Mouse (Mus musculus) cerebellum, postnatal 36 days (tissue): ENCODE measurements around the gene Eid2b.
A peak's percentile ranks its signal among the peaks of the same experiment; 100 is the strongest.

Source experiments
- DNase-seq, 2 experiments: peaks; one replicate each; pipeline ENCODE4 v3.0.0; 2021 to 2022; ENCODE audit warnings: mixed read lengths in 2 of 2

Eid2b gene

DNA sequence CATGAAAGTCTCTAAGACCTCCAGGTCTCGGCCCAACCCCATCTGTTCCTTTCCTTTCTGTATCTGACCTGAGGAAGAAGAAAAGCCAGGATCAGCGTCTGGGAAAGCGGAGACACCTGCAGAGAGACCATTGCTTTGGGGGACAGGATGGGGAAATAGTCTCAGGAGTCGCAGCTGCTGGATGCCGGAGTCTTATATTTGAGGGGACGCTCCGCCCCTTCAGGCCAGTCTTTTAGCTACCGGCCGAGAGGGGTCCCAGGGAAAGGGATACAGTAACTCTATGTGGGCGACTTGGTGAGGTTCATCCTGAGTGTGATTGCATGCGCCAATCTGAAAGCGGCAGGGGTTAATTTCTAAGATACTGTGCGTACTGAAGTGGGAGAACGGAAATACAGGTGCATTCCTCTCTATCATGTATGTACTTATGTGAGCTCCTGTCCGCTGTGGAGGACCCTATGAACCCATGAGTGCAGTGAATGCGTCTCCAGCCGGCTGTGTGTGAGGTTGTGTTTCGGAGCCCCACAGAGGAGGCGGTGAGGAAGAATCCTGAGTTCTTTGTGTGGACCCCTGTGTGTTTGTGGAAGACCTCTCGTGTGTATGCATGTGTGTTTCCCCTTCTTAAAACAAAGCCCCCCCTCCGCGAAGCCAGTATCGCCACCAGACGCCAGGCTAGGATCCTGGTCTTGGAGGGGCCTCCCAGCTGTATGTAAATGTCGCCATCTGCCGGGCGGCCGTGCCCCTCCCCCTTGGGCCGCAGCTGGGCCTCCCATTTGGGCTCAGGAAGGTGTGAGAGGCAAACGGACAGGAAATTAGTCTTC lies 24.3 kb downstream of the Eid2b start, which contains the start of gene Dll3:
Gene Dll3 (minus strand): TSS at position 623 of the 818 bp plus-strand sequence.
- peak in 1 of 2 experiments; percentile 43 for DNase-seq

DNA sequence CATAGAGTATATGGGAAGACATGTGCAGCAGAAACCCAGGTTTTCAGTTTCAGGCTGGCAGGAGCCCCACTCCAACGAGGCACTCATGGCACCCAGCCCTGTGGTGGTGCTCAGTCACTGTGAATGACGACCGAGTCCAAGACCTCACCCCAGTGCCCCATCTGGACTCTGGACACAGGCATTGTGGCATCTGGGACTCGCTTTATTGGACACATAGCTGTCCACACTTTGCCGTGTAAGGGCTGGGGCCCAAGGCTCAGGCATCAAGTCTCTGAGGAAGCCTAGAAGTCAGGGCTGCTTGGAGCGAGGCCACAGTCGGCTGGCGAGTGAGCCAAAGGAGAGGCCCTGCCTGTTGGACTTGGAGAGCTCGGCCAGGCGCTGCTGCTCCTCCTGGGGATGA lies 28.1 kb downstream of the Eid2b start:
- DNase-seq: no peak

DNA sequence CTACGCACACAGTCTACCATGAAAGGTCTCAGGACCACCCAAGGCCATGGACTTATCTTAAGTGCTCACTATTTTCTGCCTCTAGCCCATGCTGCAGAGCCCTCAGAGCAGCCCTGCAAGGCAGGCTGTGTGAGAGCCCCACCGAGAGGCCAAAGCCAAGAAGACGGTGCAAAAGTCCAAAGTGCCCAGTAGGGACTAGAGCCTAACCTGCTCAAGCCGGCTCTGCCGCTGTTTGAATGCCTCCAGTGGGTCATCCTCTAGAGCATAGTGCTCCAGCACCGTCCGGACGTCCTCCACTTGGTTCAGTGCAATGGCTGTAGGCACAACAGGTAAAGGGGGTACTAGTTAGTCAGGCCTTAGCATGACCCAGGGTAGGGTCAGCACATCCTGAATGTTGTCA lies 28.7 kb downstream of the Eid2b start:
- no peak for DNase-seq

DNA sequence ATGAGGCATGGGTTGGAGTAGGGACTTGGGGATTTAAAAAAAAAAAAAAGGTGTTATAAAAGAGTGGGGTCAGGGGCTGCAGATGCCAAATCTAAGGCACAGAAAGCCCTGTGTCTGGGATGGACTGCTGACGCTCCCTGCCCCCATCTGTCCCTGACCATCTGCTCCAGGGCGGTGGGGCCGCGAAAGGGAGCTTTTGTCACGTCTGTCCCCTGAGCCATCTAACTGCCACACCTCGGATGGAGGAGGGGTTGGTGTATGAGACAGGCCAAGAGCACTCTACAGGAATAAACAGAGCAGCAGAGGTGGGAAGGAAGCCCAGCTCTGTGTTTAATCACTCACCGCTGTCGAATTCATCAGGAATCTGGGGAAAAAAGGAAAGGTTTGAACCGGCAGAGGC lies 32.2 kb downstream of the Eid2b start:
- no peak for DNase-seq

DNA sequence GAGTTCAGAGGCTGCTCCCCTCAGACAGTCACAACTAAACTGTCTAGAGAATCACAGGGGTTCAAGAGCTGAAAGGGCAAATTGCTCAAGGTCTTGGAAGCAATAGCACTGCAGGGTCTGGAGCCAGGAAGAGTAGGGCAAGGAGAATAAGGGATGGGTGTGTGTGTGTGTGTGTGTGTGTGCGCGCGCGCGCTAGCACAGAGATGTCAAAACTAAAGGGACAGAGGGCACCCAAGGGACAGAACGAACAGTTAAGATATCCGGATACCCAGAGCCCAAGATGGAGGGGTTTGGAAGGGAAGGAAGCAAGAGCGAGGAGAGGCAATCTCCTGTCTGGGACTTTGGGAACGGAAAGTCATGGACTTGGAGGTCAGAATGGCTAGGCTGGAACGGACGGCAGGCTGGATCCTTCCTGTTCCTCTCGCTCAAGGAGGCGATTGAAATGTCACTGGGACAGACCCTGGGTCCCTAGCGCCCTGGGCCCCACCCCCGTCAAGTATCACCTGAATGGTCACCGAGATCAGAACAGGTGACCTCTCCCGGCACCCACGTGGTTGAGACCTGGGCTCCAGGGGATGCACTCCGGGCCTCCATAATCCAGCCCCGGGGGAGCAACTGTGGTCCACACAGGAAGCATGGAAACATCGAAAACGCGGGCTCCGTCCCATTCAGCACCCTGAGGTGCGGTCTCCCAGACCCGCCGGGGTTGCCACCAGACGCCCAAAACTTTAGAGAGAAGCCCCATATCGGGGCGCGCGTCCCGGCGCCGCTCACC lies 33.8 kb downstream of the Eid2b start:
- DNase-seq: no peak

DNA sequence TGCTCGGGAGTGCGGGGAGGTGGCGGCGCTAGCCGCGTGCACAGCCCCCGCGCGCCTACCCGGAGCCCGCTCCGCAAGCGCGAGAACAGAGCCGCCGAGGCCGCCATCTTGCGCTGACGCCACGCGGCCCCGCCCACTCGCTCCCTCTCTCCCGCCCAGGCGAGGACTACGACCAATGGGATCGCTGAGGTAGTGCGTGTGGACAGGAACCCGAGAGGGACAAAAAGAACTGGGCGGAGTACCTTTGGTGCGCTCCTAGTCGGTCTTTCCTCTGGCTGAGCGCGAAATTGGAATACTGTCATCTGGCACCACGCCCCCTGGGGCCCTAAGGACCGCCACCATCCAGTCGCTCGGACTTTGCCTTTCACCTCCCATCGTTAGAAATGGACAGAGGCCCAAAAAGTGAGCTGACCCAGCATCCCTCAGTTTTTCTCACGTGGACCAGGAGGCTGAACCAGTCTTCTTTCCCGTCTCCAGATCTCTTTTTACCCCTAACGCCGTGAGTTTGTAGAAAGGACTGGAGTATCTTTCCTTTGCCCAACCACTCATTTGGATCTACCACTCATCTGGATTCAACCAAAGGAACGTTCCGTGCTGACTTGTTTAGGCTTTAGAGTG lies 34.5 kb downstream of the Eid2b start, which contains the start of gene Timm50:
Gene Timm50 (minus strand): TSS at position 147 of the 618 bp plus-strand sequence.
- peak; percentile 99 for DNase-seq

DNA sequence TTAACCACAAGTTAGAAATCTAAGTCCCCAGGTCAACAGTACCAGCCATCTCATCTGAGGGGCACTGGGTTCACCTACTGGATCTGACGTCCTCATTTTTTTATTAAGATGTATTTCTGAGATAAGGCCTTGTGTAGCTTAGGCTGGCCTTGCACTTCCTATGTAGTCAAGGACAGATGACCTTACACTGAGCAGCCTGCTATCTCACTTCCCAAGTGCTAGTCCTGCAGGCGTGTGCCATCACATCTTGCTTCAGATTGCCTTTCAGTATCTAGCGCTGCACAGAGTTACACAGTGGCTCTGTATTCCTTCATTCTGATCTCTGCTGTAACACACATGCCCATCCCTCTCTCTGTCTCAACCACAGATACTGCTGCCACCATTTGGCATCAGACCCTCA lies 40.5 kb downstream of the Eid2b start:
- no peak for DNase-seq

DNA sequence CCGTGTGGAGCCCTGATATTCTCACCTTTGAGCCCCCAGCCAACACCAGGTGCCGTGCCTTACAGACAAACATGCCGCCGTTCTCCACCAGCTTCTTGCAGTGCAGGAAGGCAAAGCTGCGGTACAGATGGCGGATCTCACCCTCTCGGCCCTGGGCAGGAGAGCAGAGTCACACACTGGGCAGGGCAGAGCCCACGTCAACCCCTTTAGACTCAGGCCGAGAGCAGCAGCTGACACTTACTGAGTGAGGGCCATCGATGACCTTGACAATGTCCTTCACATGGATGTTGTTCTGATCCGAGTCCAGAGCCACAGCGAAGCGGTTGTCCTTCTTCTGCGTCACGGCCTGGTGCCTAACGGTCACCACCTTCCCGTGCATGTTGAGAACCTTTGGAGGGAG lies 41.2 kb downstream of the Eid2b start:
- DNase-seq: no peak

DNA sequence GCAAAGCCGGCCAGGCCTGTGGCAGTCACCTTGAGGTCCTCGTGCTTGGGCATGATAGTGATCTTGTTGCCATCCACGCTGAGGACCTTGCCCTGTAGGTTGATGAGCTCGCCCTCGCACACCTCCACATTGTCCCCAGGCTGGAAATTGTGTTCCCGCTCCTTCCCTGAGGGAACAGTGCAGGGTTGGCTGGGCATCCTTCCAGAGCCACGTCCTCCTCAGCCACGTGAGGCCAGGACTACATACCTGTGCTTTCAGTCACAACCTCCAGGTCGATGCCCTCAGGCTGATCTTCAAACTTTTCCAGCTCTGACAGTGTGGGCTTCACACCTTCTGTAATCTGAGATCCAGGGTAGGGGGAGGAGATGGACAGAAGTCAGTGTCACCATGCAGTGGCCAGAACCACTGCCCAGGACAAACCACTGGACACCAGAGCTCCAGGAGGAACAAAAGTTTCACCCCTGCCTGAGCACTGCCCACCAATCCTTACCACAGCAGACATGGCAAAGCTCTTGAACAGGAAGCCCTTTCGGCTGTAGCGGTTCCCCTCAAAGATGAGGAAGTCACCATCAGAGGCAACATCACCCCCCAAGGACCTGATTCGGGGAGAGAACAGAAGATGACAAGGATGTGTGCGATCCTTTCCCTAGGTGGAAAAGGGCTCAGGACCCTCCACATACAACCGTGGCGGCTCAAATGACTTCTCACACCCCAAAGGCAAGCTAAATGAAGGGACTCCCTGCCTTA lies 44.6 kb downstream of the Eid2b start:
- DNase-seq: no peak

DNA sequence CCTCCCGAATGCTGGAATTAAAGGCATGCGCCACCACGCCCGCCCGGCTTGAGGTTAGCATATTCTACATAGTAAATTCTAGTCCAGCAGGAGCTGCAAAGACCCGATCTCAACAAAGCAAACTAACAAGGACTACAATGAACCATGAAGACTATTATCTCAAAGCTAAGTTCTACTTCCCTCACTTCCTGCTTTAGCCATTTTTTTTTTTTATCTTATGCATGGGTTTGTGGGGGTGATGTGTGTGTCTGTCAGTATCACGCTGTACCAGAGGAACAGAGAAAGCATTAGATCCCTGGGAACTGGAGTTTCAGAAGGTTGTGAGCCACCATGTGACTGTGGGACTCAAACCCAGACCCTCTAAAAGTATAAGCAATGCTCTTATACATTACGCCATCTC lies 47.8 kb downstream of the Eid2b start:
- no peak for DNase-seq

DNA sequence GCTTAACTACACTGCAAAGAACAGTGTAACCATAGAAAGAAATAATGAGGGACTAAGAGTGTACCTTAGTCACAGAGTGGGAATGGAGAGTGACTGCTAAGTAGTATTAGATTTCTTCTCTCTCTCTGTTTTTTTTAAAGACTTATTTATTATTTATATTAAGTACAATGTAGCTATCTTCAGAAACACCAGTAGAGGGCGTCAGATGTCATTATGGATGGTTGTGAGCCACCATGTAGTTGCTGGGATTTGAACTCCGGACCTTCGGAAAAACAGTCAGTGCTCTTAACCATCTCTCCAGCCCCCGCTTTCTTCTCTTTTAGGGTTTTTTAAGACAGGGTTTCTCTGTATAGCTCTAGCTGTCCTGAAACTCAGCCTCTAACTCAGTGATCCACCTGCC lies 48.9 kb downstream of the Eid2b start:
- DNase-seq: no peak

DNA sequence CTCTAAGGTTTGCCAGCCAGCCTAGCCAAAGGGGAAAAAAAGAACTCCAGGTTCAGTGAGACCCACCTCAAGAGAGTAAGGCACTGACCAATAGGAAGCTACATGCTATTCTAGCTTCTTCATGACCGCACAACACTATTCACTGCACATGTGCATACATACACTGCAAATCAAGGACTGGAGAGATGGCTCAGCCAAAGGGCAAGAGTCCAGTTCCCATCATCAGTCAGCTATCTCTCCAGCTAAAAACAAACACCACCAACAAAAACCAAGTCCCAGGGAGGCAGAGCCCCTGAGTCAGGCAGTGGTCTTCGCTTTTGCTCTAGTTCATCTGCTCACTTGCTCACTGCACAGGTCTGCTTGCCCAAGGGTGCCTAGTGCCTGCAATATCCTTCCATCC lies 50.7 kb downstream of the Eid2b start:
- DNase-seq: no peak
